Mouse (Mus musculus): ENCODE results near the gene Krt35.

The Krt35 gene

DNA sequence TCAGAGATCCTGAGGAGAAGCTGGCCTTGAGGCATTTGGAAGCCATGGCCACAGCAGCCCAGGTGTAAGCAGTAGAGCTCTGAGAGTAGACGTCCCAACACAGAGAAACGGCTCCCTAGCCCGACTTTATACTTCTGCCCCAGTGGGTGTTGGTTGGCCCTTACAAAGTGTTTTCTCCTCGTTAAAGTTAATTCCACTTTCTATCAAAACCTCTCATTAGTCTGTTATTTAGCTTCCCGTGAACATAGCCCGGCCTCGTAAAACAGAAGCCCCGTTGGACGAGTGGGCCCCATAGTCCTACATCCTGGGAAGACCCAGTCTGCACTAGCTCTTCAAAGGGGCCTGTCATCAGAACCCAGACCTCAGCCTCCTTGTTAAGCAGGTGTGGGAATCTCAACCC, at the start of gene Krt35:
TSS of gene Krt35 (minus strand) at position 101 of the 400 bp plus-strand sequence.
- in situ Hi-C loops (cut with MboI, MseI): no loop called here

DNA sequence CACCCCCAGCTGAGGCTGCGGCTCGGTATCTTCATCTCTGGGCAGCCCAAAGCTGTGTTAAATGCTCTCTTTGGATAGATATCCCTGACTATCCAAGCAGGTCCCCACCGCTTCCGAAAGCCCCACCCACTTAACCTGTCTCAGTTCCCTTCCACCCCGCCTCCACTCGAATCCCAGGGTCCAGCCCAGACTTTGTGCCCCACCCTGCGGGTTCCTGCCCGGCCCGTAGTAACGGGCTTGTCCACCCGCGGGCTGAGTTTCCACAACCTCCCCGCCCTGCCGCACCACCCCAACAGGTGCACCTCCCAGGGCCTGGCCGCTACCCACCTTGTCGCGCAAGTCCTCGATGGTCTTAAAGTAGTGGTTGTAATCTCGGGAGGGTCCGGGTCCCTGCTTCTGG, 49.1 kb upstream of the Krt35 start:
- in situ Hi-C loops (cut with MboI, MseI): no loop called here

DNA sequence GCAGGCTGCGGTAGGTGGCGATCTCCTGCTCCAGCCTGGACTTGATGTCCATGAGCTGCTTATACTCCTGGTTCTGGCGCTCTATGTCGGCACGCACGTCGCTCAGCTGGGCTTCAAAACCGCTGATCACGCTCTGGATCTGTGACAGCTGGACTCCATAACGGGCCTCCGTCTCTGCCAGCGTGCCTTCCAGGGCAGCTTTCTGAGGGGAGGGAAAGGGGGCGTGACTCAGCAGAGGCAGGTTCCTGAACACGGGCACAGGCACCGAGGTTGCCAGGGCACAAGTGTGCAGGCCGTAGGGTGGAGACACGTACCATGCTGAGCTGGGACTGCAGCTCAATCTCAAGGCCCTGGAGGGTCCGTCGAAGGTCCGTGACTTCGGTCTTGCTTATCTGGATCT, 44.9 kb upstream of the Krt35 start:
- in situ Hi-C loops (cut with MboI, MseI): no loop called here

DNA sequence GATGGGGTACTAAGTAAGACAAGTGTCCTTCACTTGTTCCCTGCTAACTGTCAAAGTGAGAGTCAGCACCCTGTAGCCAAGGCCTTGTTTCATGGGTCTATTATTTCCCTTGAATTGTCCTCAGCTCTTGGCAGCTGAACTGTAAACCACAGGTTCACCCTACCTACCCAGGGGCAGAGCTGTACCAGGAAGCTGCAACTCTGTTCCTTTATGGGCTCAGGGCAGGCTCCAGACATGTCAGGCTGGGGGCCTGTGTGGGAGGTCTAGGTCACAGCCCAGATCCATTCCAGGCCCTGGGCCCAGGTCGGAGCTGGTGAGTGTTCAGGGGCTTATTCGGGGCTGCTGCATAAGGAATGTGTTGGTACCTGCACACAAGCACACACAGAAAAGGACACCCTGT, 43.4 kb upstream of the Krt35 start:
- in situ Hi-C loops (cut with MboI, MseI): no loop called here

DNA sequence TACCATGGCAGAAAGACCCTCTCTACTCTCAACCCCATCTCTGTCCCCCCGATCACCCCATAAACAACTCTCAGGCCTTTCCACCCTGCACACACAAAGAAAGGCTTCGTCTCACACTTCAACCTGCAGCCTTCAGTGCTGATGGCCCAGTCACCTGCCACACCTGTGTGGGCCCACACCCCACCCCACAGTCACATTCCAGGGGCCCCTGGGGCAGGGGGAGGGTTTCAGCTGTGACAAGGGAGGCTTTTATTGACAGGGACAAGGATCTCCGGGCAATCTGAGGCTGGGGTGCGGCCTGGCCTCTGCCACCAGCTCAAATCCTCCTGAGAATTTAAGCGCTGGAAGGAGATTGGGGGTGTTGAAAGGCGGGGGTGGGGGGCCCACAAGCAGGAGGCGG, 42.8 kb upstream of the Krt35 start:
- in situ Hi-C loops (cut with MboI, MseI): no loop called here

DNA sequence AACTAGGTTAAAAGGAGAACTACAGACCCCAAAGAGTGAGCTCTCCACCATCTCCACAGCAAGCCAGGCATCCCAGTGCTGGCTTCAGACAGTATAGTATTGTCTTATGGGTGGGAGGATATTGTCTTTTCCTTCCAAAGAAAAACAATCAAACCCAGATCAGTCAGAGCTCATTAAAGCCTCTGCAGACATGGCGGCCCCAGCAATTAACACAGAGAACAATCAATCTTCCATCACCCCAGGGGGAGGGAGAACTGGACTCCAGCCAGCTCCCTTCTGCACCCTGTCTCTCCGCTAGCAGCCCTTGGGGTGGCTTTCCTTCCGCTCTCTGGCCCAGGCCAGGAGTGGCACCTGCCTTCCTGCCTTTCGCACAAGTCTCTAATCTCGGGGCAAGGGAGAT, 41.7 kb upstream of the Krt35 start:
- in situ Hi-C loops (cut with MboI, MseI): no loop called here

DNA sequence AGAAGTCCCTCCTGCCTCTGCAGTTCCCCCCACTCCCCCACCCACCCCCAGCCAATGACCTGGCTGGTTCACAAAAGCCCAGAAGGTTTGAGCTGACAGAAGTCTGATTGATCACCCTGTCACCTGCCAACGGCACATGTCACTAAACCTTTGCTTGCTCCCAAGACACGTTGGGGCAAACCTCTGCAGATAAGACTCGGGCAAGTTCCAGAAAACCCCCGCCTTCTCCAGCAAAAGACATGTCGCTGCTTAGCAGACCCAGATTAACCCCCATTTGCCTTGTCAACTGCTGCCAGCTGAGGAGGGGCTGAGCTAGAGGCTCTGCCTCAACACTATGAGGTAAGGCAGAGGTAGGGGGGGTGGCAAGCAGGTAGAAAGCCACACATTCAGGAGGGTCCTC, 40.5 kb upstream of the Krt35 start:
- in situ Hi-C loops (cut with MboI, MseI): no loop called here

DNA sequence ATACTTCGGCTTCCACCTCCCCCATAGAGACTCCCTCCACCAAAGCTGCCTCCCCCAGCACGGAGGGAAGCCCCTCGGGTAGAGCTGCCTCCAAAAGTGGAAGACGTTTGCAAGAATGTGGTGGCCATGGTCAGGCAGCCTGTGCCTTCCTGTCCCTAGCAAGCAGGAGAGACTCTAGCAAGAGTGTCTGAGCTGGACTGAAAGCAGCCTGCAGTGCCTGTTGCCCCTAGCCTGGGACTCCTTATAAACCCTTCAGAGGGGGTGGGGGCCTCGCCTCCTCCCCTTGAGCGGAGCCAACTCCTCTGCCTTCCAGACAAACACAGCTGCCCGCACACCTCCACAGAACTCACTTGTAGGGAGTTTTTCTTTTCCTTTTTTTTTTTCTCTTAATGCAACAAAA, 39.7 kb upstream of the Krt35 start, which contains the start of gene Krt15:
TSS of gene Krt15 (minus strand) at position 198 of the 400 bp plus-strand sequence.
- in situ Hi-C loops (cut with MboI, MseI): no loop called here

DNA sequence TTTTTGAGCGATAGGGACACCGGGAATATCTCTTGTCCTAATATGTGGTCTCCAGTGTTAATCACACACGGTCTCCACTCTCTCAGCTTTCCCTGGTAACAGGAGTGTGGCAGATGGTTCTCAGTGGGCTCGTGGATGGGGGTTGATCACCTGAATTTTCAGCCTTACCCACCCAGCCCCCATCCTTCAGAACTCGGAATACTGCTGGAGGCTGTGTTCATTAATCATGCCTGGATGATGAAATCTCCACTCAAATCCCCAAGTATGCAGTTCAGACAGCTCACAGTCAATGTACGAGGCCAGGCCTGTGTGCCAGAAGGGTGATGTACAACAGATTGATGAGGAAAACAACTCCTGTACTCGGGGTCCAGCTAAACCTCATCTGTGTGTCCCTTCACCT, 28.9 kb upstream of the Krt35 start:
- in situ Hi-C loops (cut with MboI, MseI): no loop called here

DNA sequence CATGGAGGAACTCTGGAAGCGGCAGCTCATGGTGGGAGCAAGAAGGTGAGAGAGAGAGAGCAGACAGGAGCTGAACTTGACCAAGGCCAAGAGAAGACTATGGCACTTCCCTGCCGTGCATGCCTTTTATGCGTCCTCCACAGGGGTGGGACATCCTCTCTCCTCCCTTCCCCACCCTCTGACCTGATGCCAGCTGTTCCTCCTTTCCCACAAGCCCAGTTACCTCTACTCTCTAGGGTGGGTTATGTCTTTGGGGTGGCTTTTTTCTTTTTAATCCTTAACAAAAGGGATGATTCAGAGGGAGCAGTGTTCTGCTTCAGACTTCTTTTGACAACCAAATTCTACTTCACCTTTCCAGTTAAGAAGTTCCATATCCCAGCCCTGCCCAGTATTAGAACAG, 25.4 kb upstream of the Krt35 start, which contains the start of gene Krt13:
TSS of gene Krt13 (minus strand) at position 101 of the 400 bp plus-strand sequence.
- in situ Hi-C loops (cut with MboI, MseI): no loop called here

DNA sequence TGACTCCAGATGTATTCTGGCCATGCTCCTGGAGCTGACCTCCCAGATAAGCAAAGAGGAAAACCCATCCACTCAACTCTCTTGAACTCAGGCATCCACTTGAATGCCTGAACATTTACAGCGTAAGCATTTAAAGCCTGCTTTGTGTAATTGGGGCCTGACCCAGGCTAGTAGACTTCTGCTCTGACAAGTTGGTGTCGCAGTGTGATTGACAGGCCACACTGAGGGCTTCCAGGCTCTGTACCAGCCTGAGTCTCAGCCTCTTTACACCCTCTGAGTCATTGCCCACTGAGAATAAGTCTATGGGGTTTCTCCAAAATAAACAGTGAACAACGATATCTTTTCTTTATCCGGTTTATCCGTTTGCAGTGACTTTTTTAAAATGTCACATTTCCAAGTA, 24.3 kb upstream of the Krt35 start:
- in situ Hi-C loops (cut with MboI, MseI): no loop called here

DNA sequence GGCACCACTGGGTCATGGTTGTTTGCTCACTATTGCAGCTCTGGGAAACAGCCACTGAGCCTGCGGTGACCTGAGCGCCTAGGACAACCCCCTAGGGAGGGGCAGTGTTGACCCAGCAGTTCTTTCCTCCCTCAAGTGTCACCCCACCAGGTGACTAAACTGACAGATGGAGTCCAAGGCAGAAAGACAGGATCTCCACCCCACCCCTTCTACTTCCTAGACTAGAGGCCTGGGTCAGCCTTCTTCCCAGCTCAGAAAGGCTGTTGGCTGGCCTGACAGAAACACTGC, 17.6 kb upstream of the Krt35 start:
- in situ Hi-C loops (cut with MboI, MseI): no loop called here

DNA sequence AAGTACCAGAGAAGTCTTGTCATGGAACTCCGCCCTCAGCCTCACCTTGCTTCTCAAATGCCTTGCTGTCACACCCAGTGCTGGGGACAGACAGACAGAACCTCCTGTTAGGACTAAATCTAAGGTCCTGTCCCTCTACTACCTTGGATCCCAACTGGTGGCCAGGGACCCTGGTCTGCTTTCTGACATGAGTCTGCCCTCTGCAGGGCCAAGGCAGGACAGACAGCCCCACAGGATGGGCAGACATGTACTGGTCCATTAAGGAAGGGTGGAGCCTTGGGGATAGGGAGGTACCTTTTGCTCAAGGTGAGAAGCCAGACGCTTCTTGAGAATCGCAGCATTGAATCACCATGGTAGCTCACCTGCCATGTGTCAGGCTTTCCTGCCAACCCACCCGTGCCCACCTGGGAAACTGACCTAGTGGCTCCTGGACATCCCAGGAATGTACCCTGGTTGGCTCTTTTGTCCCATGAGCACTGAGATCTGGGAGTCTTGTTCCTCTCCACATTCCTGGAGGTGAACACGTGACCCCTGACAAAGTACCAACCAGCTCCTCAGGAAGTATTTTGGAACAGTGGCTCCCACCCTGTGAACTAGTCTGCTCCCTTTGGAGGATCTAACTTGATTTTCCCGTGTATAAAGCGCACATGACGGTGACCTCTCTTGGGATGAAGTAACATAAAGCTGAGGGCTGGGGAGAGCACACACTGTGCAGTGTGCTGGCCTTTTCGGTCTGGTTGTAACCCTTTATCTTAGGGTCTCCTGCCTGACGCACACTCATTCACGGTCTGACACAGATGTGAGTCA, 17.1 kb upstream of the Krt35 start:
- in situ Hi-C loops (cut with MboI, MseI): no loop called here

DNA sequence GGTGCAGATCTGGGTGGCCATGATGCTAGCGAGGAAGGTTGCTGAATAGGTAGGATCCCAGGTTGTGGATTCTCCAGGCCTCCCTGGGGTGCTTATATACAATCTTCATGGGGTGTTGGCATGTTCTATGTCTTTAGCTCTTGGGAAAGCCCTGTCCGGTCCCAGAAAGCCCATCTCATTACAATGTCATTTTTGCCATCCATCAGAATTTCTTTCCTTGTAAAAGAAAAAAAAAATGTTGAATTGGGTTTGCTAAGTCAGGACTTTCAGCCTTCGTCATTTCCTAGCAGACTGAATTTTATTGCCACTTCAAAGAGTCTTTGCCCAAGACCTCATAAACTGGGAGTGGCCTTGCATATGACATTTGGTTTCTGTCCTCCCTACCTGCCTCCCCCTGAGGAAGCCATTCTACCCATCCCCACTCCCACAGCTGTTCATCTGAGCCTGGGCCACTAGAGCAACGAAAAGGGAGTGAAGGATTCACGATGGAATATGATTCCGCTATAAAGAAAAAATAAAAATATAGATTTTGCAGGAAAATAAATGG, 9.6 kb upstream of the Krt35 start, which contains the start of gene Krt36:
TSS of gene Krt36 (minus strand) at position 51 of the 547 bp plus-strand sequence.
- in situ Hi-C loops (cut with MboI, MseI): no loop called here

DNA sequence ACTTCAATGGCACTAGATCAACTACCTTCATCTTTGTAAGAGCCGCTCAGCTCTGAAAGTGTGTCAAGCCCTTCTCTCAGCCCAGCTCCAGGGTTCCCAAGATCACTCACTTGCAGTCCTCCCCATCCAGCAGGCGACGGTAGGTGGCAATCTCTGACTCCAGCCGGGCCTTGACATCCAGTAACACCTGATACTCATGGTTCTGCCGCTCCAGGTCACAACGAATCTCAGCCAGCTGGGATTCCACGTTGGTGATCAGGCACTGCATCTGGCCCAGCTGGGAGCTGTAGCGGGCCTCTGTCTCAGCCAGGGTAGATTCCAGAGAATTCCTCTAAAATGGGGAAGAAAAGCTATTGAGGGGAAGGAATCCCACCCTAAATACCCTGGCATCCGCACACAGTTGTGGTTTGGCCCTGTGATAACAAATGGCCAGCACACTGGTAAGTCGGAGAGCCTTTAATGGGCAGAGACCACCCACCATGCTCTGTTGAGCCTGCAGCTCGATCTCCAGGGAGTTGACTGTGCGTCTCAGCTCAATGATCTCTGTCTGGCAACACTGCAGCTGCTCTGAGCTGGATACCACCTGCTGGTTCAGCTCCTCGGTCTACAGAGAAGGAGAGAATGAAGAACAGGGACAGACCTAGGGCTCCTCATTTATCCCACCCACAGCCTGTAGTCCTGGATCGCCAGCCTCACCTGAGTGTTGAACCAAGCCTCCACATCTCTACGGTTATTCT, 6.8 kb upstream of the Krt35 start:
- in situ Hi-C loops (cut with MboI, MseI): no loop called here

DNA sequence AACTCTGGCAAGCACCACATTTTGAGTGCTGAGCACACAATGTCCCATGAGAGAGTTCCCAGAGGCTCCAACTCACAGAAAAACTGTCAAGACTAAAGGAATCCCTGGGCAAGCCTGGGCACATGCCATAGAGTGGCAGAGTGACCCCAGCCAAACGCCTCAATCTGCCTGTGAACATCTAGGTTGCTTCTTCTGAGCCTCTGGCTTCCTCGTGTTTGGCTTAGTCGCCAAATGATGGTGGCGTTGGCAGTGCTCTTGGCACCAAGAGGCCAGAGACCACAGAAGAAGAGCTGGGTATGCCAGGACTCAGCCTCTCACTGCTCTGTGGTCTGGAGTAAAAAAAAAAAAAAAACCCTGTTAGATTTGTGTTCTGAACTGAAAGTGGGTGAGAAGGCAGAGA, 4.3 kb upstream of the Krt35 start:
- in situ Hi-C loops (cut with MboI, MseI): no loop called here

DNA sequence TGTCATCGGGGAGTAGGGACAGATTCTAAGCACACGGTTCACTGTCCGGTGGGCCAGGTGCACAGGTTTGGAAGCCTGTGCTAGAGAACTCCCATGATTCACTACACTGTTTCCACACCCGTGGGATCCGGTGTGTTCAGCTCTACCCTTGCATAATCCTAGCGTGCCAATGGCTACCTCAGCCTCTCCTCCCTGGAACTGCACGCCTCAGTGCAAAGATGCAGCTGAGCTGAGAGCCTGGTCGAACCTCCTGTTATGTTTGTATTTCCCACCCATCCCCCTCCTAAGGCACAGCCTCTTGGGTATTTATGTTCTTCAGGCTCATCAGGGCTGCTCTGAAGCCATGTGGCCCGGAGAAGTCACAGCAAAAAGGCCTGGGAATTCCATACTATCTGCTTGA, 1.8 kb upstream of the Krt35 start:
- in situ Hi-C loops (cut with MboI, MseI): no loop called here

DNA sequence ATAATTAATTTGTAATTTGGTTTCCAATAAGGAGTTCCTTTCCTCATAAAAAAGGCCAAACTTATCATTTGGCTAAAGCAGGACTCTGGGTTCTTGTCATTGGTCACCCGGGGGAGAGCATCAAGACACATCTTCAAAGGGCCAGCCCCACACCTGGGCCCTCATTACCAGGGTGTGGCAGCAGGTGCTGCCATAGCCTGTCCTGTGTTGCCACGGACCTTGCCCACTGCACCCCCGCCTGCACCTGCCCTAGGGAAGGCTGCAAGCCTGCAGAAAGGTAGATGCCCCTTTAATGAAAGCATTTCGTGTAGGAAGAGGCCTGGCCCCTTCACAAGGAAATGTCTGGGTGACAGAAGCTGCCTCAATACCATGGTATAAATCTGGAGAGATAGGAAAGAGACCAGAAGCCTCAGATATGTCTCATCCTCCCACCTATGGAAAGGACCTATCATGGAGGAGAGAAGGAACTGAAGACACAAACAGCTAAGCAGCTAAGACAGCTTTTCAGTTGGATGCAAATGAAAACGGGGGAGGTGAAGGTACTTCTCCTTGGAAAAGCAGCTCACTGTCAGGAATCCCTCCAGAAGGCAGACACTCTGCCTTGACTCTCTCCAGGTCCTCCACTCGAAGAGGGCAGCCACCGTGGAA, 7.5 kb downstream of the Krt35 start:
- in situ Hi-C loops (cut with MboI, MseI): no loop called here

DNA sequence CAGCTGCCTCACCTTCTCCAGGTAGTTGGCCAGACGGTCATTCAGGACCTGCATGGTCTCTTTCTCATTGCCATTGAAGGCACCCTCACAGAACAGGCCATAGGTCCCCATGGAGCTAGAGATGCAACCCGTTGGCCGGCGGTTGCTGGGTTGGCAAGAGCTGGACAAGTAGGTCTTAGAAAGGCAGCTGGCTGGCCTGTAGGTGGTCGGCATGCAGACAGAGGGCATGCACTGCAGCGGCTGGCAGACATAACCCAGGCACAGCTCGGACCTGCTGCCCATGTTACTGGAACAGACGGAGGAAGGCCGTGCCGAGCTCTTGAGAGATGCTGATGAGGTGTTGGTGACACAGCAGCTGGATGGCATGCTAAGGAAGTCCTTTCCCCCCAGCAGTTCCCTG, 8.2 kb downstream of the Krt35 start, which contains the start of gene Krt32:
TSS of gene Krt32 (minus strand) at position 366 of the 400 bp plus-strand sequence.
- in situ Hi-C loops (cut with MboI, MseI): no loop called here

DNA sequence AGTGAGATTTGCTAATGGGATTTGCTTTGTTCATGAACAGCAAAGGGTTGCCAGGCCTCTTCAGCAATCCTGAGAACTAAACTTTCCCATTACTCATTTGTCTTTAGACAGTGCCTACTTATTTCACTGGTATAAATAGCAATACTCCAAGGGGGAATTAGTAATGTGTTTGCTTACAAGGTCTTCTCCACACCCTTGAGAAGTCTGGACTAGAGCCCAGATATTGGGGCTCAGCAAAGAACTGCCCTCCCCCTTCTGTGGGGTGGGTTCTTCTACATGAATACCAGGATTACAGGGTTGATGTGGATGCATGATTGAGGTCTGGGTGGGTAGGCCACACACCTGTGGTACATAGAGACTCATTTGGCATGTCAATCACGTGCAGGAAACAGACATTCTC, 22.2 kb downstream of the Krt35 start:
- in situ Hi-C loops (cut with MboI, MseI): no loop called here

DNA sequence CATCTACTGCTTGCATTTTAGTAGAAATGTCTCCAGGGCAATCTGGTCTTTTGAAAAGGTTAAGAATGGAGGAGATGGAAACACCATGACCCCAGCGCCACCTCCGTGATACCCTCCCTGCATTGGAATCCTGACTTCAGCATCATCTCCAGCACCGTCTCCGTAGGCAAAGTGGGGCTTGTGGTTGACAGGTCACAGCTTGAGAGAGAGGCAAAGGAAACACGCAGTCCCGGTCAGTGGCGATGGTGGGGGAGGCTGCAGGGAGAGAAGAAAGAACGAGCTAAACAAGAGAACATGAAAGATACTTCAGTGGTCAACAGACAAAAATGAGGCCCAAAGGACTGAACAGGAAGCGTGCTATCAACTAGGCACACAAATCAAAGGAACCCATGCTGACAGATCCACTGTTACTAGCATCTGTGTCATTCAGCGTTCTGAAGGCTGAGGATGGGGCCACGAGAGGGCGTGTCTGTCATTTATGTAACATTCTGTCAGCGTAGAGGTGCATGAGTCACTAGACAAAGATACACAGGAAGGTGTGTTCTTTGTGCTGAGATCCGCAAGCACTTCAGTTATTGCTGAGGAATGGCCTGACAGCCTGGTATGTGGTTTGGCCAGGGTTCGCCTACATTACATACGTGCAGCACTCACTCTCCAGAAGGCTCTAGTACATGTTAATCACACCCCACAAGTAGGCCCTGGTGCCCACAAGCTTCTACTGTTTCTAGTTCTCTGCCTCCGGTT, 28.6 kb downstream of the Krt35 start:
- in situ Hi-C loops (cut with MboI, MseI): no loop called here

Data from regulatory T cell (primary cell).